Comparison of ENCODE assay signal across 9 mouse cellular contexts in genomic region chr8:84513765-84514164, GRCm38 (mm10).
DNase-seq lines count a peak whose midpoint lies in the region; ATAC-seq and TF ChIP-seq lines count a peak whose summit lies in the region.
"Had no signal": no experiment of that assay in that cellular context is flagged by ENCODE, and none has a peak within 500 bp of the region (broad histone marks: within the 10 kb centered on the region; RNA-seq: fewer than 3 reads in every experiment).

No protein-coding gene starts in this region.

- no peak overlapping the region for H3K27ac ChIP-seq in forebrain, embryonic 14.5 days (ENCODE audit: low read depth, low read length)
- no peak overlapping the region for H3K27ac ChIP-seq in forebrain, embryonic 15.5 days (replicated peaks)
- H3K27ac ChIP-seq in midbrain, embryonic 10.5 days (replicated peaks): no peak overlapping the region
- no peak overlapping the region for H3K27ac ChIP-seq in midbrain, embryonic 11.5 days (ENCODE audit: low read depth, low read length)
- H3K27ac ChIP-seq in hindbrain, postnatal 0 days: 0 out of 2 replicates have a peak overlapping the region, but pooled peaks have one; percentile 32
- H3K27ac ChIP-seq: midbrain, embryonic 12.5 days had no signal

- WGBS in forebrain, embryonic 14.5 days: 17% methylated on average over 2 of the region's 2 CpGs
- 14% methylated on average over 2 of the region's 2 CpGs for WGBS in forebrain, embryonic 15.5 days
- WGBS in midbrain, embryonic 10.5 days: 23% methylated on average over 2 of the region's 2 CpGs
- 31% methylated on average over 2 of the region's 2 CpGs for WGBS in midbrain, embryonic 11.5 days
- 15% methylated on average over 2 of the region's 2 CpGs for WGBS in hindbrain, postnatal 0 days

- ATAC-seq in forebrain, embryonic 14.5 days: no peak
- ATAC-seq in forebrain, embryonic 15.5 days (replicated peaks): no peak
- no peak for ATAC-seq in midbrain, embryonic 11.5 days (ENCODE audit: low FRiP score)
- ATAC-seq in hindbrain, postnatal 0 days: peak; percentile 69

- TF ChIP-seq CTCF in hindbrain, postnatal 0 days (IDR thresholded peaks at IDR 0.05; ENCODE audit: low read depth): peak; percentile 76

- no peak overlapping the region for H3K4me3 ChIP-seq in forebrain, embryonic 14.5 days (ENCODE audit: low read depth, low read length)
- H3K4me3 ChIP-seq in forebrain, embryonic 15.5 days: no peak overlapping the region
- H3K4me3 ChIP-seq in midbrain, embryonic 10.5 days: no peak overlapping the region
- H3K4me3 ChIP-seq in midbrain, embryonic 11.5 days (ENCODE audit: low read depth, low read length): no peak overlapping the region
- H3K4me3 ChIP-seq in hindbrain, postnatal 0 days (ENCODE audit: low read length): no peak overlapping the region
- H3K4me3 ChIP-seq: midbrain, embryonic 12.5 days had no signal

- H3K9ac ChIP-seq in forebrain, embryonic 14.5 days (ENCODE audit: low read length): no peak overlapping the region
- H3K9ac ChIP-seq in forebrain, embryonic 15.5 days (replicated peaks): no peak overlapping the region
- no peak overlapping the region for H3K9ac ChIP-seq in midbrain, embryonic 11.5 days (ENCODE audit: low read length)
- no peak overlapping the region for H3K9ac ChIP-seq in hindbrain, postnatal 0 days (replicated peaks; ENCODE audit: low read length)
- H3K9ac ChIP-seq: midbrain, embryonic 12.5 days had no signal

- H3K9me3 ChIP-seq in forebrain, embryonic 14.5 days (replicated peaks; ENCODE audit: control insufficient read depth, low read length): no peaks in the 10 kb centered on the region
- H3K9me3 ChIP-seq in forebrain, embryonic 15.5 days: no peaks in the 10 kb centered on the region
- no peaks in the 10 kb centered on the region for H3K9me3 ChIP-seq in midbrain, embryonic 10.5 days (replicated peaks)
- H3K9me3 ChIP-seq in midbrain, embryonic 11.5 days (ENCODE audit: control insufficient read depth, low read length): no peaks in the 10 kb centered on the region
- H3K9me3 ChIP-seq in hindbrain, postnatal 0 days (ENCODE audit: low read length): no peaks in the 10 kb centered on the region
- H3K9me3 ChIP-seq: midbrain, embryonic 12.5 days had no signal

- no peaks in the 10 kb centered on the region for H3K4me1 ChIP-seq in forebrain, embryonic 14.5 days (ENCODE audit: control insufficient read depth, insufficient read depth, low read length)
- no peaks in the 10 kb centered on the region for H3K4me1 ChIP-seq in forebrain, embryonic 15.5 days
- no peaks in the 10 kb centered on the region for H3K4me1 ChIP-seq in midbrain, embryonic 10.5 days
- H3K4me1 ChIP-seq in midbrain, embryonic 11.5 days (ENCODE audit: control insufficient read depth, insufficient read depth, low read length): no peaks in the 10 kb centered on the region
- H3K4me1 ChIP-seq in hindbrain, postnatal 0 days (ENCODE audit: insufficient read depth, low read length): no peaks in the 10 kb centered on the region
- H3K4me1 ChIP-seq: midbrain, embryonic 12.5 days had no signal

- H3K27me3 ChIP-seq in forebrain, embryonic 14.5 days (replicated peaks; ENCODE audit: control insufficient read depth, insufficient read depth, low read length): no peaks in the 10 kb centered on the region
- no peaks in the 10 kb centered on the region for H3K27me3 ChIP-seq in forebrain, embryonic 15.5 days
- H3K27me3 ChIP-seq in midbrain, embryonic 10.5 days (ENCODE audit: low read depth, poor library complexity, severe bottlenecking): no peaks in the 10 kb centered on the region
- H3K27me3 ChIP-seq in midbrain, embryonic 11.5 days (ENCODE audit: control insufficient read depth, insufficient read depth, low read length): no peaks in the 10 kb centered on the region
- no peaks in the 10 kb centered on the region for H3K27me3 ChIP-seq in hindbrain, postnatal 0 days (ENCODE audit: insufficient read depth, low read length)
- H3K27me3 ChIP-seq: midbrain, embryonic 12.5 days had no signal

- H3K4me2 ChIP-seq in forebrain, embryonic 14.5 days (ENCODE audit: low read length): no peak overlapping the region
- H3K4me2 ChIP-seq in forebrain, embryonic 15.5 days (replicated peaks): no peak overlapping the region
- no peak overlapping the region for H3K4me2 ChIP-seq in midbrain, embryonic 11.5 days
- no peak overlapping the region for H3K4me2 ChIP-seq in hindbrain, postnatal 0 days (ENCODE audit: low read depth, low read length)
- H3K4me2 ChIP-seq: midbrain, embryonic 12.5 days had no signal

- peak; percentile 35 for DNase-seq in forebrain, embryonic 14.5 days (ENCODE audit: low spot score)
- DNase-seq in midbrain, embryonic 10.5 days (ENCODE audit: low spot score): peak; percentile 23
- DNase-seq in midbrain, embryonic 11.5 days (ENCODE audit: low spot score, missing footprints): no peak
- DNase-seq in c-Kit-positive CD71-negative TER-119-negative erythroid progenitor cells, embryonic 14.5 days (ENCODE audit: low read depth): peak; percentile 4
- DNase-seq in hindbrain, postnatal 0 days (ENCODE audit: low spot score): peak; percentile 55
- no peak for DNase-seq in neural tube, embryonic 10.5 days (ENCODE audit: extremely low spot score, low spot score)
- no peak for DNase-seq in layer of hippocampus, postnatal 36 days

- no peaks in the 10 kb centered on the region for H3K36me3 ChIP-seq in forebrain, embryonic 14.5 days (ENCODE audit: control insufficient read depth, insufficient read depth, low read length)
- H3K36me3 ChIP-seq in forebrain, embryonic 15.5 days: no peaks in the 10 kb centered on the region
- H3K36me3 ChIP-seq in midbrain, embryonic 10.5 days: no peaks in the 10 kb centered on the region
- no peaks in the 10 kb centered on the region for H3K36me3 ChIP-seq in midbrain, embryonic 11.5 days (ENCODE audit: control insufficient read depth, insufficient read depth, low read length)
- H3K36me3 ChIP-seq in hindbrain, postnatal 0 days (ENCODE audit: insufficient read depth, low read length): no peaks in the 10 kb centered on the region; the same call in 1 of the 2 replicates

Comparison
In these comparisons a context has a peak if more than half of its experiments do, and no peak if none do; other contexts are left out.
1. DNase-seq: peak in forebrain, embryonic 14.5 days (single experiment), midbrain, embryonic 10.5 days (single experiment), c-Kit-positive CD71-negative TER-119-negative erythroid progenitor cells, embryonic 14.5 days (single experiment) and hindbrain, postnatal 0 days (single experiment); none in midbrain, embryonic 11.5 days (single experiment), neural tube, embryonic 10.5 days (single experiment) and layer of hippocampus, postnatal 36 days (0 of 2).